In genomic region chr13:30085005-30085404, GRCm38 (mm10) we compare ENCODE assay signal across 8 mouse cellular contexts. TPM values are rescaled to one million over a fixed set of nuclear protein-coding genes. Genes with fewer than 3 reads are reported as not detected.
DNase-seq lines count a peak whose midpoint lies in the region.

No protein-coding gene starts in this region.

- H3K27me3 ChIP-seq in megakaryocyte, embryonic 14.5 days (replicated peaks), result peaks cover 20% of the 10 kb centered on the region

- peaks cover 19% of the 10 kb centered on the region for H3K4me1 ChIP-seq in megakaryocyte, embryonic 14.5 days

- H3K36me3 ChIP-seq in megakaryocyte, embryonic 14.5 days (replicated peaks; ENCODE audit: low read length), result no peaks in the 10 kb centered on the region

- DNase-seq in adipocyte (ENCODE audit: low spot score), result peak; percentile 84
- peak; percentile 98 for DNase-seq in embryo, embryonic 10 days (ENCODE audit: low spot score)
- DNase-seq in gastrocnemius, postnatal 10 days, result peak; percentile 85
- peak; percentile 95 for DNase-seq in induced T-regulatory cell, adult 2 months (ENCODE audit: low read depth)
- DNase-seq in left cerebral cortex, adult 8-10 months (ENCODE audit: low spot score in 2 of 2), result peak; percentile 45 to 82
- peak; percentile 86 for DNase-seq in right cerebral cortex, adult 2 months (ENCODE audit: low spot score in 2 of 2)
- peak; percentile 39 for DNase-seq in urinary bladder, postnatal 10 days (ENCODE audit: low spot score)

- H3K4me3 ChIP-seq in megakaryocyte, embryonic 14.5 days (replicated peaks), result peak overlapping the region; percentile 83

- H3K9me3 ChIP-seq in megakaryocyte, embryonic 14.5 days, result peaks cover 7% of the 10 kb centered on the region

RNA-seq across cellular contexts. Expression of gene Mboat1, which starts 51.3 kb away (rescaled TPM):
- total RNA-seq in gastrocnemius, postnatal 10 days (2021), result 1 to 10 TPM; 7.4 to 7.6 TPM
- total RNA-seq in left cerebral cortex, adult 8-10 months (2022), result 1 to 10 TPM; 1.8 to 2.6 (median 2.3) TPM
- polyA plus RNA-seq in megakaryocyte, embryonic 14.5 days (2012; ENCODE audit: insufficient read depth, low replicate concordance), result 0.51 and 0.95 TPM in 2 replicates

Comparison
In these comparisons a context has a peak if more than half of its experiments do, and no peak if none do; other contexts are left out.
1. Peak in every context shown above with its lines: DNase-seq and H3K4me3 ChIP-seq.
2. DNase-seq: peak in every context shown above with its lines; median percentile 98 in embryo, embryonic 10 days; 95 in induced T-regulatory cell, adult 2 months; 86 in right cerebral cortex, adult 2 months; 85 in gastrocnemius, postnatal 10 days; 84 in adipocyte; 64 in left cerebral cortex, adult 8-10 months; 39 in urinary bladder, postnatal 10 days.